Mouse (Mus musculus) erythroblast, embryonic 14.5 days (primary cell): ENCODE data around the gene U2af2. TPM values are rescaled to one million over a fixed set of nuclear protein-coding genes. Genes with fewer than 3 reads are reported as not detected.

Experiments
- H3K27me3 ChIP-seq: 2 replicates; pipeline ENCODE4 v1.6.1; 2012; ENCODE audit warnings: inconsistent platforms; ENCODE audit not compliant: control insufficient read depth
- H3K36me3 ChIP-seq: 2 replicates; pipeline ENCODE4 v1.6.1; 2012; ENCODE audit warnings: mild to moderate bottlenecking, inconsistent platforms; ENCODE audit not compliant: control insufficient read depth
- H3K4me1 ChIP-seq: 2 replicates; pipeline ENCODE4 v1.6.1; 2012; ENCODE audit warnings: inconsistent platforms; ENCODE audit not compliant: control insufficient read depth
- H3K4me3 ChIP-seq: replicated peaks from 2 replicates; pipeline ENCODE3; 2012; ENCODE audit warnings: moderate library complexity, mild to moderate bottlenecking, inconsistent platforms
- H3K9me3 ChIP-seq: 2 replicates; pipeline ENCODE4 v1.6.1; 2012; ENCODE audit warnings: low read length, inconsistent platforms, mixed read lengths; ENCODE audit not compliant: control insufficient read depth
- GATA1 ChIP-seq: IDR thresholded peaks from 2 replicates; pipeline ENCODE4 v1.6.1; 2012; ENCODE audit warnings: low read length, inconsistent platforms, mixed read lengths
- TAL1 ChIP-seq: IDR thresholded peaks from 3 replicates; pipeline ENCODE4 v1.6.1; 2012; ENCODE audit warnings: low read length, inconsistent platforms, mixed read lengths
- polyA plus RNA-seq: library from polyadenylated mRNA; stranded (reverse); fragments of >175 nt; gene quantifications from 2 replicates; pipeline ENCODE4 v1.2.3, GENCODE M21; 2012

U2af2 gene
- polyA plus RNA-seq, 1 experiment: 43.1 TPM

DNA sequence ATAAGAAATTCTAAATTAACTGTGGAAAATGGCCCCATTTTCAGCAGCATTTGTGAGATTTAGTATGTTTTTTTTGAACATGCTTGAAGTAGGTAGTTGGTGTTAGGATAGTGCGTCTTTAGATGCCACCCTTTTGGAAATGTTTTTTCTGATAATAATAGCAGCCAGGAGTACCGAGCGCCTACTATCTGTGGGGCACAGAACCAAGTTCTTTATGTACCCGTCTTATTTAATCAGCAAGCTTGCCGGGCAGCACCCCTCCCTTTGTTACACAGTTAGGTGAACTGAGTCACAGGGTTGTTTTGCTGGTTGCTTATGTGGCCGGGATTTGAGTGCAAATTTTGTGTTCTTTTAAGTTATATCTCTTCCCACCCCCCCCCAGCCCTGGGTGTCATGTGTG lies 19.3 kb downstream of the U2af2 start:
- TF ChIP-seq GATA1: peak; percentile 55; the same call in 1 of the 2 replicates
- peak; percentile 42; the same call in 2 of the 3 replicates for TF ChIP-seq TAL1

DNA sequence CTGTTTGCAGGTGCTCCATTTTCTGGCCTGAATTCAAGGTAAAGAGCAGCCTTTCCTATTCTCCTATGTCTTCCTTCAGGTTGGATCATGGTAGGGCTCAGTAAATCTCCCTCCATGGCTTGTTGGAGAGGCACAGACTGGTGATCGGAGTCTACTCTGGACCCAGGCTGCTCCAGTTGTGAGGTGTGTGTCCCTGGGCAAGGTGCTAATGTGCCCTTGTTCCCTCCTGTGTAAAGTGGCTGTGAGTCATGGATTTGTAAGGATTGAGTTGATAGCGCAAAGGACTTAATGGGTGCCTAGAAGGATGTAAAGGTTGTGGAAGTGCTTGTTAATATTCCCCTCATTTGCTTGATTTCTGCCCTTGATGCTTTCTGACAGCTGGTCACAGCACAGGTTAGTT lies 20.0 kb downstream of the U2af2 start:
- Histone ChIP-seq H3K4me3 (peak overlapping the region; percentile 100), H3K4me1 (peaks cover 71% of the 10 kb centered on the region), H3K36me3 (peaks cover 78% of the 10 kb centered on the region)

More for the DNA sequence above, 19.3 kb downstream of the U2af2 start:
- Histone ChIP-seq H3K27me3 (no peaks in the 10 kb centered on the region), H3K9me3 (no peaks in the 10 kb centered on the region), H3K4me1 (peaks cover 73% of the 10 kb centered on the region), H3K4me3 (peak overlapping the region; percentile 100), H3K36me3 (peaks cover 79% of the 10 kb centered on the region)

DNA sequence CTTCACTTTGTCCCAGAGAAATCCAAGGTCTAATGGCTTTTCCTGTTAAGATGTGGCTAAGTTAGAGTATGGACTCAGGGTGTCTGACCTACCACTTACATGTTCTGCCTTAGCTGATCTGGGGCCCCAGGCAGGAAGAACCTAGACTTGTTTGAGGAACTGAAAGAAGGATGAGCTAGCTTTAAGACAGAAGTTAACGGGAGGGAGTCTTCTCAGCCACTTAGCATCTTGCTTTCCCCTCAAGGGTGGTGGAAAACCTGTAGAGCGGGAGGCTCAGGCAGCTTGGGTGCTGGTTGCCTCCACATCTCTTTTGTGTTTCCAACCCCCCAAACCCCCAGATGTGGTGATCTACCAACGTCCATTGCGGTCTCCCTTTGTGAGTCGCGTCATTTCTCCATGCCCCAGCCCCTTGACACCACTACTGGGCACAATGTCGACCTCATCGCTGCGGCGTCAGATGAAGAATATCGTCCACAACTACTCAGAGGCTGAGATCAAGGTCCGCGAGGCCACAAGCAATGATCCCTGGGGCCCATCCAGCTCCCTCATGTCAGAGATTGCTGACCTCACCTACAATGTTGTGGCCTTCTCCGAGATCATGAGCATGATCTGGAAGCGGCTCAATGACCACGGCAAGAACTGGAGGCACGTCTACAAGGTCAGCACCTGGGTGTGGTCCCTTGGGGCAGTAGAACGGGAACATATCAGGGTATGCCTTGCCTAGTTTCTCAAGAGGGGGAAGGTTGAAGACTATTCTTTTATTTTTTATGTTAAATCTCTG lies 21.6 kb downstream of the U2af2 start:
- Histone ChIP-seq H3K27me3 (no peaks in the 10 kb centered on the region), H3K36me3 (peaks cover 78% of the 10 kb centered on the region), H3K9me3 (no peaks in the 10 kb centered on the region), H3K4me1 (peaks cover 69% of the 10 kb centered on the region), H3K4me3 (peak overlapping the region; percentile 34)
- TF ChIP-seq GATA1: no peak
- no peak for TF ChIP-seq TAL1

More for the DNA sequence above, 20.0 kb downstream of the U2af2 start:
- no peaks in the 10 kb centered on the region for H3K9me3 ChIP-seq
- H3K27me3 ChIP-seq: no peaks in the 10 kb centered on the region
- TF ChIP-seq GATA1 (no peak), TAL1 (no peak)

DNA sequence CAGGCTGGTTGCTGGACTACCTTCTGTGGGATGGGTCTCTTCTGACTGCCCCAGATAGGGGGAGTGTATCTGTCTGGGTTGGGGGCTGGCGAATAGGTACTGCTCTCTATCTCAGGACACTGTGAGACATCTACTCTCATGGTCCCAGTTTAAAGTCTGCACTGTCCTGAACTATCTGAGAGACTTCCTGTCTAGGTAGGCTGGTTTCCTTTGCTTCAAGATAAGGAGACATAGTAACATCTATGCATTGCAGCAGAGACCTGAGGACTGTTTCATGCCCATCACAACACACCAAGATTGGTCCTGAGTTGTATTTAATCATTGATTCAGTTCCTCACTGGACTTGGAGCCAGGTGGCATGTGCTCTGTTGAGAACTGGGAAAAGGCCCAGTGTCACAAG lies 23.6 kb downstream of the U2af2 start:
- Histone ChIP-seq H3K9me3 (no peaks in the 10 kb centered on the region), H3K36me3 (peaks cover 85% of the 10 kb centered on the region), H3K27me3 (no peaks in the 10 kb centered on the region), H3K4me1 (peaks cover 65% of the 10 kb centered on the region), H3K4me3 (no peak overlapping the region)
- TF ChIP-seq GATA1 (no peak), TAL1 (no peak)

DNA sequence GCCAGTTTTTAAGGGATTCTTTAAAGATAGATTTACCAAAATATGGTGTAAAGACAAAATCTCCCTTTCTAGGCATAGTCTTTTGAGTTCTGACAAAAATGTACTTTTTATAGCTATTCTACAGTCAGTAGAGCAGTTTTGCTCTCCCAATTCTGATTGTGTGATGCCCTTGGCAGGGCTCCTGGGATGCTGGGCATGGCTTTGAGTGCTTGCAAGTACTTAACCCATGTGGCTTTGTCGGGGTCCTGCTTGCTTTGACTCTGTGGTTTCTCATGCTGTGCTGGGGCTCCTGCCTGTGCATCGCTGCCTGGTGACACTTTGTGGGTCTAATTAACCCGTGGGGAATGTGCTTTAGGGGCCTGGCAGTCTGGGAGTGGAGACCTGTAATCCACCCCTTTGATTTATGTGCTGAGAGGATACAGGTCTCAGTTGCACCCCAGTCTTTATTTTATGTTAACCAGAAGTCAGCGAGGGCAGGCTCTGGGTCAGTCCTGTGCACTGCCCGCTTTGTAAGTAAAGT lies 25.0 kb downstream of the U2af2 start:
- peaks cover 55% of the 10 kb centered on the region for H3K4me1 ChIP-seq
- no peaks in the 10 kb centered on the region for H3K27me3 ChIP-seq
- H3K9me3 ChIP-seq: no peaks in the 10 kb centered on the region
- TF ChIP-seq GATA1 (no peak), TAL1 (no peak)
- peaks cover 97% of the 10 kb centered on the region for H3K36me3 ChIP-seq
- H3K4me3 ChIP-seq: no peak overlapping the region

DNA sequence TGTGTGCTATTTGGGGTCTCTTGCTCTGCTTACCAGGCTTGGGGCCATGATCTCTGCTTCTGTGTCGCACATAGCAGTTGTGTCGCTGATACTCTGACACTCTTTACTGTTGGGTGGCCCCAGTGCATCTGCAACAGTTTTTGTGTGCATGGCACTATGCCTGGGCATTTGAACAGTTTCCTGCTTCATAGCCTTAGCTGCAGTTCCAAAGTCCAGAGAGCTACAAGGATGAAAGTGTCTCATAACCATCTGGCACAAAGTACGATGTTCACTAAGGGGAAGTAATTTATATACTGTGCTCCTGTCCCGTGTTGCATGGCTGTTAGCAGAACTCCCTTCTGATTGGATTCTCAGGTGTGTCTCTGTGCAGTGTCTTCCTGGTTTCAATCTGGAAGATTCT lies 25.9 kb downstream of the U2af2 start:
- TF ChIP-seq TAL1 (no peak), GATA1 (no peak)
- H3K9me3 ChIP-seq: no peaks in the 10 kb centered on the region
- peaks cover 99% of the 10 kb centered on the region for H3K36me3 ChIP-seq
- peaks cover 55% of the 10 kb centered on the region for H3K4me1 ChIP-seq
- no peak overlapping the region for H3K4me3 ChIP-seq
- no peaks in the 10 kb centered on the region for H3K27me3 ChIP-seq

DNA sequence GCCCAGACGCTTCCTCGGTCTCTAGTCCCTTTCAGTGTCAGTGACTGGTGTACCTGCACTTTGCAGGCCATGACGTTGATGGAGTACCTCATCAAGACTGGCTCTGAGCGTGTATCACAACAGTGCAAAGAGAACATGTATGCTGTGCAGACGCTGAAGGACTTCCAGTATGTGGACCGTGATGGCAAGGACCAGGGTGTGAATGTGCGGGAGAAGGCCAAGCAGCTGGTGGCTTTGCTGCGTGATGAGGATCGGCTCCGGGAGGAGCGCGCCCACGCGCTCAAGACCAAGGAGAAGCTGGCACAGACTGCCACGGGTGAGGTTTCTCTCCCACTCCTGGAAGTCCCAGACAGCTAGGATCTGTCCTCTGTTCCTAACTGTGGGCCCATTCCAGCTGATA lies 27.9 kb downstream of the U2af2 start:
- H3K4me3 ChIP-seq: no peak overlapping the region
- H3K4me1 ChIP-seq: peaks cover 40% of the 10 kb centered on the region
- H3K36me3 ChIP-seq: peaks cover 99% of the 10 kb centered on the region
- no peak for TF ChIP-seq TAL1
- TF ChIP-seq GATA1: no peak
- H3K27me3 ChIP-seq: no peaks in the 10 kb centered on the region
- no peaks in the 10 kb centered on the region for H3K9me3 ChIP-seq

DNA sequence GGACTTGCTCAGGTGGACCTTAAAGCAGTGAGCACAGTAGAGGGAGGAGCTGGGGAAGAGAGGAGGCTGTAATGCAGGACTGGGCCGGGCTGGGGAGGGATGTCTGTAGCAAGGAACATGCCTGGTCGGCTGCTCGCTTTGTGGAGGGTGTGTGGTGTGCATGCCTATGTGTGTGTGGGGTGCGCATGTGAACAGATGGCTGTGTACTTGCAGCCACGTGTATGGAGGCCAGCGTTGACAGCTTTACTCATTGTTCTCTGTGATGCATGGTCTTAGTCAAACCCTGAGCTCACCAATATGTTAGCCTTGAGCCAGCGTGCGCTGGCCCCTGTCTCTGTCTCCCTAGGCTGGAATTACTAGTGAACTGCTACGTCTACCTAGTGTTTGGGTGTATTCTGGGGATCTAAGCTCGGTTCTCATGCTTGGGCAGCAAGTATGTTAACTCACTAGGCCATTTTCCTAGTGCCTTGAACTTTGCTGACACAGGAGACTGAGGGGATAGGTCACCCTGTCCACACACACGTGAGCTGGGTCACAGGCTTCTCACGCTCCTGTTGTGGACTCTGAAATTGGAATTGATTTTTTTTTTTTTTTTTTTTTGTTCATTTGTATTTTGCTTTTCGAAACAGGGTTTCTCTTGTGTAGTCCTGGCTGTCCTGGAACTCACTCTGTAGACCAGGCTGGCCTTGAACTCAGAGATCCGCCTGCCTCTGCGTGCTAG lies 29.2 kb downstream of the U2af2 start:
- TF ChIP-seq GATA1: no peak
- TF ChIP-seq TAL1: no peak
- Histone ChIP-seq H3K4me3 (no peak overlapping the region), H3K36me3 (peaks cover 99% of the 10 kb centered on the region), H3K9me3 (no peaks in the 10 kb centered on the region), H3K4me1 (peaks cover 30% of the 10 kb centered on the region), H3K27me3 (no peaks in the 10 kb centered on the region)

DNA sequence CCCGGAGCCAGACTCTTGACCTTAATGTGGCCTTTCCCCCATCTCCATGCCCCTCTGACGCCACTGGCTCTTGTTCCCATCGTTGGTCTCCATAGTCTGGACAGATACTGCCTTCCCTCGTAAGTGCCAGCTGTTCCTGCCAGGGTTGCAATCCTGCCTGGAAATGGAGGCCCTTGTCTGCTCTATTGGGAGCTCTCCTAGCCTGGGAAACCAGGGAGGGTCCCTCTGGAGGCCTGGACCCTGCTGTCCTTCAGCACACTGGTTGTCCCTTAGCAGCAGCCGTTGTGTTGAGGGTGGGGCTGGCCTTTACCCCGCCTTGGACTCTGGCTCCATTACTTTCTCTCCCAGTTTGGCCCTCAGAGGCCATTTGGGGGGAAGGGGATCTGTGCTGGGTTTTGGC lies 30.4 kb downstream of the U2af2 start:
- H3K9me3 ChIP-seq: no peaks in the 10 kb centered on the region
- peaks cover 22% of the 10 kb centered on the region for H3K4me1 ChIP-seq
- H3K27me3 ChIP-seq: no peaks in the 10 kb centered on the region
- TF ChIP-seq TAL1: no peak
- no peak for TF ChIP-seq GATA1
- H3K4me3 ChIP-seq: no peak overlapping the region
- H3K36me3 ChIP-seq: peaks cover 99% of the 10 kb centered on the region
